Mouse (Mus musculus): ENCODE data around the gene Vsig10l.

The Vsig10l gene

DNA sequence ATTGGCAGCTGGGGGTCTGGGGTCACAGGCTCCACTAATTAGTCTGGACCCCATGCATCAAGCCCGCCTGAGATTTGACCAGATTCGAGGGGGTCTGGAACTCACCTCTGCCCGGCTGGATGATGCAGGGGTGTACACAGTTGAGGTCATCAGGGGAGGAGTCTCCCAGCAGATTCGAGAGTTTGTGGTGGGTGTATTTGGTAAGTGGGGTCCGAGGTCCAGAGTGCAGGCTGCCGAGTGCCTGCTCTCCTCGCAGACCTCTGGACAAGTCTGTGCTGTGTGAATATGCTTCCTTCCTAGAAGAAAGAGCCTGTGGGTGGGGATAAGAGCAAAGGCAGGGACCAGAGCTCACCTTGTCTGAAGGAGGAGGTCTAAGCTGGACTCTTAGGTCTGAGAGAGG is 1.0 kb downstream of the Vsig10l start:
- DNase-seq = no peak

GRCm38 (mm10) chr7:43464864-43465343 is 2.0 kb downstream of the Vsig10l start:
- DNase-seq = no peak

- peak; percentile 85 for DNase-seq
Measured at GRCm38 (mm10) chr7:43465344-43466098, 2.6 kb downstream of the Vsig10l start.

DNA sequence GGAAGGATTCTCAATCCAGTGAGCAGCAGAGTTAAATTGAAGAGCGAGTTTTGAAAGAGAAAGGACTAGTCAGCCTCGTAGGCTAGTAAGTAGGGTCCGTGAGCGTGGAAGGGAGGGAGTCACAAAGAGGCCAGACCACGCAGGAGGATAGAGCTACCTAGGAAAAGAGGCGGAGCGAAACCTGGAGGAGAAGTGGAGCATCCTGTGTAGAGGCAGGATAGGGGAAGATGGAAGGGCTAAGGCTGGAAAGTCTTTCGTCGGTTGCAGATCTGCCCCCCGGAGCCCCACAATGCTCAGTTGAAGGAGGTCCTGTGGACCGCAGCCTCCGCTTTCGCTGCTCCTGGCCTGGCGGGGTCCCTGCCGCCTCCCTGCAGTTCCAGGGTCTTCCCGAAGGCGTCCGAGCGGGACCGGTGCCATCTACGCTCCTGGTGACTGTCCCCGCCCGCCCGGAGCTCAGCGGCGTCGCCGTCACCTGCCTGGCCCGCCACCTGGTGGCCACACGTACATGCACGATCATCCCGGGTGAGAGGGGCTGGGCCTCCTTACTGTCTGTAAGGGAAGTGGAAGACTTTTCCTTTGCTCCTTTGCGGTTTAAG is 3.2 kb downstream of the Vsig10l start:
- peak; percentile 81 for DNase-seq

DNA sequence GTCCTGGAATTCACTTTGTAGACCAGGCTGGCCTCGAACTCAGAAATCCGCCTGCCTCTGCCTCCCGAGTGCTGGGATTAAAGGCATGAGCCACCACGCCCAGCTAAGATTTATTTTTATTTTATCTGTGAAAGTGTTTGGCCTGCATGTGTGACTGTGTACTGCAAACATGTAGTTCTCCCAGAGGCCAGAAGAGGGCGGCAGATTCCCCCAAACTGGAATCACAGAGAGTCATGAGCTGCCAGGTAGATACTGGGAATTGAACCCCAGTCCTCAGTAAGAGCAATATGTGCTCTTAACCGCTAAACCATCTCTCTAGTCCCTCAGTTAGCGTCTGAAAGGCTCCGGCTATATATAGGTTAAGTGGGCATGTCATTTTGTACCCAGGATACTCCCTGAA is 7.4 kb downstream of the Vsig10l start:
- DNase-seq = no peak

GRCm38 (mm10) chr7:43475706-43476105 is 12.8 kb downstream of the Vsig10l start:
- DNase-seq = no peak

DNA sequence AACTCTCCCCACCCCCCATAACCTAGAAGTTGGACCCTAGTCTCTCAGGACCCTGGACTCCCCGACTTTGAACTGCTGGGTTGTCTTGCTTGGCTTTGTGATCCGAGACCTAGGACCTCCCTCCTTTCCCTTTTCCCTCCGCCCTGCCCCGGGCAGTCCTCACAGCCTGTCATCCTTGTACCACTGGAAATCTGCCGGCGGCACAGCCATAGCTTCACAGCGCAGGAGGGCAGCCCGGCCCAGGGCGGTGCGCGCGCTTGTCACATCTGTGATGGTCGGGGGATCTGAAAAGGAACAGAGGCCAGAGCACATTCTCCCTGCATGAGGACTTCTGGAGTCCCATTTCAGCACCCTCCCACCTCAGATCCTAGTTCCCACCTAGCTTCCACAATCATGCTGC is 13.4 kb downstream of the Vsig10l start:
- no peak for DNase-seq

- no peak for DNase-seq
Measured at GRCm38 (mm10) chr7:43481191-43481590, 18.2 kb downstream of the Vsig10l start.

- no peak for DNase-seq
Measured at GRCm38 (mm10) chr7:43482090-43482716, 19.3 kb downstream of the Vsig10l start.

- DNase-seq = no peak
Measured at GRCm38 (mm10) chr7:43483236-43483635, 20.3 kb downstream of the Vsig10l start.

GRCm38 (mm10) chr7:43488646-43489045 is 25.7 kb downstream of the Vsig10l start:
- peak; percentile 65 for DNase-seq

- peak; percentile 82 for DNase-seq
Measured at GRCm38 (mm10) chr7:43489631-43490125, 26.7 kb downstream of the Vsig10l start, which contains the start of gene Iglon5. TSS of gene Iglon5 (minus strand) at chr7:43490075.

DNA sequence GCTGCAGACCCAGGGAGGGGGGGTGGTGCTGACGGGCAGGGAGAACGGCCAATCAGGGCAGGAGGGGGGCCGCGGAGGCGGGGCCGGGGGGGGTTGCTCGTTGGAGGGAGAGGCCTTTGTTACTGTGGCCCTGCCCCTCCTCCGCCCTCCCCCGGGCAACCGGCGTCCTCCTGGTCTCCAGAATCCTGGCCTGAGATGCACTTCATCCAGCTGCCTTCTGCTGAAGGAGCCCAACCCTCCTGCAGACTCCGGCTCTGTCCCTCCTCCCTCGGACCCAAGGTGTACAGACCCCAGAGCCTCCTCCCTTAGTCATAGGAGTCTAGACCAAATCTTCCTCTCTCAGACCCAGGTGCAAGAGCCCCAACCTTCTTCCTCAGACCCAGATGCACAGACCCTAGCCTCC is 27.2 kb downstream of the Vsig10l start:
- DNase-seq = peak; percentile 93

- peak; percentile 59 for DNase-seq
Measured at GRCm38 (mm10) chr7:43490861-43491260, 27.9 kb downstream of the Vsig10l start.

DNA sequence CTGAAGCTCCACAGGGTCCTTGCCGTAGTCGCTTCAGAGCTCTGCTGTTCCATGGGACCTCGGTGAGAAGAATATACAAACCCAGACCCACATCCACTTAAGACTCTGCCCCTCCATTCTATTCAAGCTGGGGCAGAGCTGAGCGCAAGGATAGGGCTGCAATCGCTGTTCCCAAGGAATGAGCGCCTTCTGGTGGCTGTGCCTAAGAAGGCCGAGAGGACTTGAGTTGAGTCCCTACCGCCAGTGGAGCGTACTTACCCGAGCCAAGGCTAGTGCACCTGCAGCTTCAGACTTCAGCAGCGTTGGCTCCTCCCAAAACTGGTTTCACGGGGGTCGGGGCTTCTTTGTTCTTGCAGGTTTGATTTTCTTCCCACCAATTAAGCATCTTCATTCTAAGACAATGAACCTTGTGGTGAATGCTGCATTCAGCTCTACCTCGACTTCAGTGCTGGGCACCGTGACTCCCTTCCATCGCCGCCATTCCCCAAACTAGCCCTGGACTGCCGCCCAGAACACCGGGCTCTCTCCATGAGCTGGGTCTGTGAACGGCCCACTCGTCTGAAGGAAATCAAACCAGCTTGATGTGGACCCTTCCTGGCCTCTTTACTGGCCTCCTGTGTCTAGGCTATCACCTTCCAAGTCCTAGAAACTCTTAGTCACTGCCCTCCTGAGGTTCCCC is 32.5 kb downstream of the Vsig10l start:
- DNase-seq = peak; percentile 77

DNA sequence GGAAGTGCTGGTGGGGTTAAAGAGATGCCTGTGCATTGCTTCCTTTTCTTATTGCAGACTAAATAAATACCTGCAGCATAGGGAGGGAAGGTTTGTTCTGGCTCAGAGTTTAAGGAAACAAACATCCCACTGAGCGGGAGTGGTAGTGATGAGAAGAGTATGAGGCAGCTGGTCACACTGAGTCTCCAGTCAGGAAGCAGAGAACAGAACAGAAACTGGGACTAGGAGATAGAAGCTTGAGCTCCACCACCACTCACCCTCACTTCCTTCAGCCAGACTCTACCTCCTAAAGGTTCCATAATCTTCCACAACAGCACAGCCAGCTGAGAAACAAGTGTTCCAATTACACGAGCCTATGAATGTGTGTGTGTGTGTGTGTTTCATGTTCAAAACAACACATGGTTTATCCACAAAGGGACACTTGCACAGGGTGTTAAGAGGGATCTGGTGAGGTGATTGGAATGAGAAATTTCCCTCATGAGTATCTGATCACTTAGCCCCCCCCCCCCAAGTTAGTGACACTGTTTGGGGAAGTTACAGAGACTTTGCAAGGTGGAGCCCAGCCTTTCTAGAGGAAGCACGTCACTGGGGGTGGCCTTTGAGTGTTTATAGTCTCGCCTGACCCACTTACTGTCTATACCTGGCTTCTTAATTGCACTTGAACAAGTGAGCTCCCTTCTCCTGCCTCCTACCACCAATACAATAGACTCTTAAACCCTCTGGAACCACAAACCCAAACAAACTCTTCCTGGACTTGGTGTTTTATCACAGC is 48.9 kb downstream of the Vsig10l start:
- DNase-seq = no peak

DNA sequence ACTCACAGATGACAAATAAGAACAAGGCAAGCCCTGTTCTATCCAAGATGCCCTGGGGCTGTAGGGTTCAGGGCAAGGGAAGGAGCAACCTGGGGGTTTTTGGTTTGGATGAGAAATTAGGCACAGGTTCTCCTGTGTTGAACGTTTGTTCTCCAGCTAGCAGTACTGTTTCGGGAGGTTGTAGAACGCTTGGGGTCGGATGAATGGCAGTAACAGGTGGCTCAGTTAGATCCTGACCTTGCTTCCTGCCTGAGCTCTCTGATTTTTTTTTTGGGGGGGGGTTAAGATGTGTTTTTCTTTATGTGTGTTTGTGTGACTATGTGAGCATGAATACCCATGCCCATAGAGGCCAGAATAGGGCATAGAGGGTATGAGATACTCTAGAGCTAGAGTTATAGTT is 49.6 kb downstream of the Vsig10l start:
- DNase-seq = no peak

GRCm38 (mm10) chr7:43515076-43515475 is 52.1 kb downstream of the Vsig10l start:
- DNase-seq = no peak

- peak; percentile 46 for DNase-seq
Measured at GRCm38 (mm10) chr7:43518341-43518740, 55.4 kb downstream of the Vsig10l start.

Data from cerebellum, adult 9-11 months (tissue).